Mouse (Mus musculus): ENCODE results near the gene Gm12184. TPM values are rescaled to one million over a fixed set of nuclear protein-coding genes. Genes with fewer than 3 reads are reported as not detected.

The Gm12184 gene
- polyA plus RNA-seq, 1 experiment = 4.6 TPM

DNA sequence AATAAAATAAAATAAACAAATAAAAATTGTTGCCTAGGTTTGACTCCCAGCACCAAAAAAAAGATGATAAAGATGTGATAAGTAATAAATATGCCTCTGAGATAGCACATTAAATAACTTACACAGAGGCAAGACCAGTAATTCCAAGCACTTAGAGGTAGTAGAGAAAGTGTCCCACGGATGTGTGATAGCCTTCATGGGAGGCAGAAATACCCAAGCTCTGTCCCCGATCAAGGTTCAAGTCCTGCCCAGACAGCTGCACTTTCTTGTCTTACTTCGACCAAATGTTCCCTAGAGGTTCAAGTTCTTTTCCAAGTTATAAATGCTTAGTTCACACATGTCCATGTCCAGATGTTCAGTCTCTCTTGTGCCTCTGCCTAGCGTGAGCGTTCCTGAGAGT is 37.2 kb downstream of the Gm12184 start:
- Histone ChIP-seq H3K4me1 (ENCODE audit: control insufficient read depth) (peaks cover 36% of the 10 kb centered on the region), H3K9me3 (ENCODE audit: control insufficient read depth, low read length) (peaks cover 4% of the 10 kb centered on the region; the same call in 1 of the 2 replicates), H3K27me3 (ENCODE audit: control insufficient read depth) (no peaks in the 10 kb centered on the region), H3K4me3 (replicated peaks) (no peak overlapping the region), H3K36me3 (ENCODE audit: control insufficient read depth) (no peaks in the 10 kb centered on the region; the same call in 1 of the 2 replicates)
- TF ChIP-seq GATA1 (IDR thresholded peaks at IDR 0.05; ENCODE audit: low read length) (no peak), TAL1 (IDR thresholded peaks at IDR 0.05; ENCODE audit: low read length) (no peak)

DNA sequence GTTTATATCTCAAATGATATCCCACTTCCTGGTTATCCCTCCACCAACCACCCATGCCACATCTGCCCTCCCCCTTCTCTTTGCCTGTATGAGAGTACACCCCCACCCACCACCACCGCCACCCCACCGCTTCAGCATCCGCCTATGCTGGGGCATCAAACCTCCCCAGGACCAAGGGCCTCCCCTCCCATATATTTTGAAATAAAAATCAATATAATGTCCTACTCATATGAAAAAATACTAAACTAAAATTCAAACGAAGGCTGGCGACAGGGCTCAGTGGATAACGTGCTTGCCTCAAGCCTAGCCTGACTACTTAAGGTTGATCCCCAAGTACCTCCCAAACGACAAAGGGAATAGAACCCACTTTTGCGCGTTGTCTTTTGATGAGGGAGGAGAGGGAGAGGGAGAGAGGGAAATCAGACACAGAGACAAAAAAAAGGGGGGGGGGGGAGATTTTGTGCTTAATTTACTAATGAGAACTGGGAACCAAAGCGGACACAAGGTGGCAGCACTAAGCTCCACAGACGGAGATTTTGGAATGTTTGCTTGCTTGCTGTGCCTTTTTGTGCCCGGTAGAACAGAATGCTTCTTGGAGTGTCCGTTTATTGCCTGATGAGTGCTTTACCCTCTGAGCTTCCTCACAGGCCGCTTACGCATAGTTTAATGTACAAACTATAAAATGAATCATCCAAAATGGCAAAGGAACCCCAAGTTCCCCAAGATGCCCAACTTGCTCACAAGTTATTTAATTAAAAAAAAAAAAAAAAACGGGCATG is 38.0 kb downstream of the Gm12184 start:
- peak overlapping the region; percentile 55 for H3K4me3 ChIP-seq (replicated peaks)
- TF ChIP-seq TAL1 (IDR thresholded peaks at IDR 0.05; ENCODE audit: low read length) = no peak
- no peak for TF ChIP-seq GATA1 (IDR thresholded peaks at IDR 0.05; ENCODE audit: low read length)
- H3K36me3 ChIP-seq (ENCODE audit: control insufficient read depth) = no peaks in the 10 kb centered on the region; the same call in 1 of the 2 replicates
- H3K9me3 ChIP-seq (ENCODE audit: control insufficient read depth, low read length) = peaks cover 4% of the 10 kb centered on the region; the same call in 1 of the 2 replicates
- H3K27me3 ChIP-seq (ENCODE audit: control insufficient read depth) = no peaks in the 10 kb centered on the region
- H3K4me1 ChIP-seq (ENCODE audit: control insufficient read depth) = peaks cover 36% of the 10 kb centered on the region

DNA sequence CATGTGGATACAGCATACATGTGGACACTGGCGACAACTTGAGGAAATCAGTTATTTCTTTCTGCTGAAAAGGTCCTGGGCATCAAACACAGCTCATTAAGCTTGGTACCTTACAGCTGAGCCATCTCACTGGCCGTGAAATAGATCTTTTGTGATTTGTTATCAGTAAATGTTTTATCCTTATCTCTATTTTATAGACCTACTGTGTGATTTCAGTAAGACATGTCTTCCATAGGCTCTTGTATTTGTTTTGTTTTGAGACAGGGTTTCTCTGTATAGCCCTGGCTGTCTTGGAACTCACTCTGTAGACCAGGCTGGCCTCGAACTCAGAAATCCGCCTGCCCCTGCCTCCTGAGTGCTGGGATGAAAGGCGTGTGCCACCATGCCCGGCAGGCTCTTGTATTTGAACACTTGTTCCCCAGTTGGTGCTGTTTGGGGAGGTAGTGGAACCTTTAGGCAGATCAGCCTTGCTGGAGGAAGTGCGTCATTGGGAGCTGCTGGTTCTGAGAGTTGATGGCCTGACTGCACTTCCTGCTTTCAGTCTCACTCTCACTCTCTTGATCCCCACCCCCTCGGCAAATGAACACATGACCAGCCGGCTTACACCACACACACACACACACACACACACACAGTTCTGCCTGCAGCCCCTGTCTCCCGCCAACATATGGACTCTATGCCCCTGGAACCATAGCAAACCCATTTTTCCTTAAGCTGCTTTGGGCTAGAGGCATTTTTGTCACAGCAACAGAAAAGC is 38.8 kb downstream of the Gm12184 start:
- Histone ChIP-seq H3K4me3 (replicated peaks) (peak overlapping the region; percentile 55), H3K27me3 (ENCODE audit: control insufficient read depth) (no peaks in the 10 kb centered on the region), H3K9me3 (ENCODE audit: control insufficient read depth, low read length) (peaks cover 4% of the 10 kb centered on the region; the same call in 1 of the 2 replicates), H3K4me1 (ENCODE audit: control insufficient read depth) (peaks cover 36% of the 10 kb centered on the region), H3K36me3 (ENCODE audit: control insufficient read depth) (no peaks in the 10 kb centered on the region)
- TF ChIP-seq GATA1 (IDR thresholded peaks at IDR 0.05; ENCODE audit: low read length) (no peak), TAL1 (IDR thresholded peaks at IDR 0.05; ENCODE audit: low read length) (no peak)

DNA sequence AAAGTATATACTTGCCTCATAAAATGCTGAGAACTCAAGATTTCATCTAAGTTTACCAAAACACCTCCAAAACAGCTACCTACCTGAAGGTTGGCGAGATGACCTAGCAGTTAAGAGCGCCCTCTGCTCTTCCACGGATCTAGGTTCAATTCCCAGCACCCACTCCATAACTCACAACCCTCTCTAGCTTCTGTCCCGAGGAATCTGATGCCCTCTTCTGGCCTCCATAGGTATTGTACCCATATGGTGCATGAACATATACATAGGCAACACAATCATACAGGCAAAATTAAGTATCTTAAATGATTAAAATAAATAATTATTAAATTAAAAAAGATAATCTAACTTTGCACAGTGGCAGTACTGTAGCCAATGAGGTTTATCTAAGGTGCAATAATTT is 44.2 kb downstream of the Gm12184 start:
- H3K9me3 ChIP-seq (ENCODE audit: control insufficient read depth, low read length) = peaks cover 4% of the 10 kb centered on the region; the same call in 1 of the 2 replicates
- no peaks in the 10 kb centered on the region for H3K36me3 ChIP-seq (ENCODE audit: control insufficient read depth)
- peaks cover 6% of the 10 kb centered on the region for H3K4me1 ChIP-seq (ENCODE audit: control insufficient read depth)
- H3K27me3 ChIP-seq (ENCODE audit: control insufficient read depth) = no peaks in the 10 kb centered on the region
- TF ChIP-seq GATA1 (IDR thresholded peaks at IDR 0.05; ENCODE audit: low read length) (no peak), TAL1 (IDR thresholded peaks at IDR 0.05; ENCODE audit: low read length) (no peak)
- no peak overlapping the region for H3K4me3 ChIP-seq (replicated peaks)

DNA sequence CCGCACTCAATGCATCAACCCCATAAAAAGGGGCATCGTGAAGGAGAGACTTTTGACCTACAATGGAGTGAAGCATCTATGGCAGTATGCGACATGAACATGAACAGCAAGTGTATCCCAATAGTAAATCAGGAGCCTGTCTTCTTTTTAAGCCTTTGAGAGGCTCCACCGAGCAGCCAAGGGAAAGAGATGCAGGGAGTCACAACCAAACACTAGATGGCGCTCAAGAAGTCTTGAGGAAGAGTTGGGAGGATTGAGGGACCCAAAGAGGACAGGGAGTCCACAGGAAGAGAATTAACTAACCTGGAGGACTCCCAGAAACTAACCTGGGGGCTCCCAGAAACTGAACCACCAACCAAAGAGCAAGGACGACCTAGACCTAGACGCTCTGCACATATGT is 47.0 kb downstream of the Gm12184 start:
- H3K36me3 ChIP-seq (ENCODE audit: control insufficient read depth) = no peaks in the 10 kb centered on the region
- no peak for TF ChIP-seq GATA1 (IDR thresholded peaks at IDR 0.05; ENCODE audit: low read length)
- TF ChIP-seq TAL1 (IDR thresholded peaks at IDR 0.05; ENCODE audit: low read length) = no peak
- H3K4me1 ChIP-seq (ENCODE audit: control insufficient read depth) = peaks cover 4% of the 10 kb centered on the region; the same call in 1 of the 2 replicates
- no peaks in the 10 kb centered on the region for H3K9me3 ChIP-seq (ENCODE audit: control insufficient read depth, low read length)
- no peaks in the 10 kb centered on the region for H3K27me3 ChIP-seq (ENCODE audit: control insufficient read depth)
- no peak overlapping the region for H3K4me3 ChIP-seq (replicated peaks)

DNA sequence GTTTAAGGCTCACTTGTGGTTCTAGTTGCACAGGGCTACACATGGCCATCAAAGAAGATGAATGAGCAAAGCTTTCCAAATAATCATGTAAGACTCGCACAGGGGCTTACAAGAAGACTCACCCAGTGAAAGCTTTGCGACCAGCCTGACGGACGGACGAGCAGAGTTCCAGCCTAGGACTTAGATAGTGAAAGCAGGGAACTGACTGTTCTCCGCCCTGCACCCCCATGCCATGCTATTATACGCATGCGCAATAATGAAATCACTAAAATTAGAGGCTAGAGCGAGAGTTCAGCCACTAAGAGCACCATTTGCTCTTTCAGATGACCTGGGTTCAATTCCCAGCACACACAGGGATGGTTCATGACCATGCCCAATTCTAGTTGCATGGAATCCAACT is 49.2 kb downstream of the Gm12184 start:
- Histone ChIP-seq H3K27me3 (ENCODE audit: control insufficient read depth) (no peaks in the 10 kb centered on the region), H3K4me3 (replicated peaks) (no peak overlapping the region), H3K4me1 (ENCODE audit: control insufficient read depth) (peaks cover 6% of the 10 kb centered on the region; the same call in 1 of the 2 replicates), H3K9me3 (ENCODE audit: control insufficient read depth, low read length) (no peaks in the 10 kb centered on the region), H3K36me3 (ENCODE audit: control insufficient read depth) (no peaks in the 10 kb centered on the region)
- TF ChIP-seq TAL1 (IDR thresholded peaks at IDR 0.05; ENCODE audit: low read length) (no peak), GATA1 (IDR thresholded peaks at IDR 0.05; ENCODE audit: low read length) (no peak)

DNA sequence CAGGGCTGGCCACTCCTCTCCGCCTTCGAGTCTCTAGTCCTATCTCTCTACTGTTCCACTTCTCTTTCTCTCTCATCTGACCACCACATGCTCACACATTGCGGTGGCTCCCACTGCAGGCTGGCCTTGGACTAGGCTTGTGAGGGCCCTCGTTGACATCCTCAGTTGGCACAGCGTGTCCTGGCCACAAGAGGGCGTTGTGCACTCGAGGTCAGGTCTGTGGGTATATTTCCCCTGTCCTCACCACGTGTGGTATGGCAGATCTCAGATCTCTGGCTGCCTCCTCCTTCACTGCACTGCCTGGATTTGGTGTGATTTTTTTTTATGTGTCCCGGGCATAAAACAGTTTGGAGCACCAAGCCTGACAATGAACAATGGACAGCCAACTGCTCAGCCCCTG is 49.8 kb downstream of the Gm12184 start:
- Histone ChIP-seq H3K9me3 (ENCODE audit: control insufficient read depth, low read length) (no peaks in the 10 kb centered on the region), H3K4me3 (replicated peaks) (no peak overlapping the region), H3K36me3 (ENCODE audit: control insufficient read depth) (no peaks in the 10 kb centered on the region), H3K27me3 (ENCODE audit: control insufficient read depth) (no peaks in the 10 kb centered on the region), H3K4me1 (ENCODE audit: control insufficient read depth) (peaks cover 6% of the 10 kb centered on the region; the same call in 1 of the 2 replicates)
- TF ChIP-seq TAL1 (IDR thresholded peaks at IDR 0.05; ENCODE audit: low read length) (no peak), GATA1 (IDR thresholded peaks at IDR 0.05; ENCODE audit: low read length) (no peak)

DNA sequence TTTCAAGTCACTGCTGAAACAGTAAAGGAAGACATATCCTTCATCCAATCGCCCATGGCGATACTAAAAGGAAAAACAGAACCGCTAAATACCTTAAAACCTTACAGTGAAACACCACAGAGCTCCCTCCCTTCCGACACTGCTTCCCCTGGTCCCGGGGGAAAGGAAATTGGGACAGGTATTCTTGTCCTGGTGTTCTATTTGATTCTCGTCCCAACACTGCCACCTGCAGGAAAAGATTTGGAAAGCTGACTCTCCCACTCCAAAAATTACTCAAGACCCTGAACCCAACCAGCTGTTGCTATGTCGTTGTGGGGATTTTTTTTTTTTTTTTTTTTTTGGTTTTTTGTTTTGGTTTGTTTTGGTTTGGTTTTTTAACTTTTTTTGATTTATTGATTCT is 51.0 kb downstream of the Gm12184 start:
- Histone ChIP-seq H3K9me3 (ENCODE audit: control insufficient read depth, low read length) (no peaks in the 10 kb centered on the region), H3K4me1 (ENCODE audit: control insufficient read depth) (peaks cover 6% of the 10 kb centered on the region; the same call in 1 of the 2 replicates), H3K27me3 (ENCODE audit: control insufficient read depth) (no peaks in the 10 kb centered on the region), H3K4me3 (replicated peaks) (no peak overlapping the region), H3K36me3 (ENCODE audit: control insufficient read depth) (no peaks in the 10 kb centered on the region)
- TF ChIP-seq GATA1 (IDR thresholded peaks at IDR 0.05; ENCODE audit: low read length) = no peak
- no peak for TF ChIP-seq TAL1 (IDR thresholded peaks at IDR 0.05; ENCODE audit: low read length)

Other genes starting within 250 kb of the Gm12184 start
- 101 and 348 TPM in 2 replicates for gene Rack1, start 26.3 kb downstream of the Gm12184 start, polyA plus RNA-seq (2012)
- 2.6 and 3.9 TPM in 2 replicates for gene Trim41, start 9.3 kb downstream of the Gm12184 start, polyA plus RNA-seq (2012)
- not detected in 2 replicates for gene Trim7, start 515 bp downstream of the Gm12184 start, polyA plus RNA-seq (2012)
- gene Irgm1, start 45.0 kb upstream of the Gm12184 start, polyA plus RNA-seq (2012) = 0.11 TPM in 1 of 2 replicates, not detected in the other
- gene Gm5431, start 75.6 kb upstream of the Gm12184 start, polyA plus RNA-seq (2012) = not detected in 2 replicates
- gene Psme2b, start 119.5 kb upstream of the Gm12184 start, polyA plus RNA-seq (2012) = 0.08 and 0.19 TPM in 2 replicates
- gene Olfr56, start 152.2 kb upstream of the Gm12184 start, polyA plus RNA-seq (2012) = 0.02 TPM in 1 of 2 replicates, not detected in the other
- gene 9930111J21Rik1, start 152.7 kb upstream of the Gm12184 start, polyA plus RNA-seq (2012) = not detected in 2 replicates
- not detected in 2 replicates for gene Gm12185, start 165.6 kb upstream of the Gm12184 start, polyA plus RNA-seq (2012)
- gene Tgtp1, start 167.5 kb upstream of the Gm12184 start, polyA plus RNA-seq (2012) = not detected in 2 replicates
- gene 9930111J21Rik2, start 224.6 kb upstream of the Gm12184 start, polyA plus RNA-seq (2012) = 0.02 TPM in 1 of 2 replicates, not detected in the other
- not detected in 2 replicates for gene Tgtp2, start 237.6 kb upstream of the Gm12184 start, polyA plus RNA-seq (2012)
- gene Ifi47, start 249.9 kb upstream of the Gm12184 start, polyA plus RNA-seq (2012) = not detected in 2 replicates